ENCODE assay signal across 8 mouse cellular contexts in the genomic region with DNA sequence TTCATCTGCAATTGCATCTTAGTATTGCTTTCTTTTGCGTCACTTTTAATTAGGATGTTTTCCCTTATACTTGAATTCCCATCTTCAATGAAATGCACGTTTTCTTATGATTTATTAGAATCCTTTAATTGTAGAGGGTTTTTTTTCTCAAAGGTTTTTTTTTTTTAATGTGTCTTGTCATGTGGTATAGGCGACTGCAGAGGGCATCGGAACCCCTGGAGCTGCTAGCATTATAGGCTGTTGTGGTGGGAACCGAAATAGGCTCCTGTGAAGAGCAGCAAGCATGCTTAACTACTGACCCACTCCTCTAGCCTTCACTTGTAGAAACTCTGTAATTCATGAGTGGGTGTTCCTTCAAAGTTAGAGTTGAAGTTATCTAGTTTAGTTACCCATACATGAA. TPM values are rescaled to one million over a fixed set of nuclear protein-coding genes. Genes with fewer than 3 reads are reported as not detected.
DNase-seq lines count a peak whose midpoint lies in the region; ATAC-seq and TF ChIP-seq lines count a peak whose summit lies in the region.

No protein-coding gene starts in this region.

- H3K9me3 ChIP-seq in heart, embryonic 14.5 days (ENCODE audit: control insufficient read depth, low read length), result no peaks in the 10 kb centered on the region
- H3K9me3 ChIP-seq in MEL (replicated peaks; ENCODE audit: insufficient read depth, low read length), result no peaks in the 10 kb centered on the region
- H3K9me3 ChIP-seq in heart, embryonic 16.5 days (replicated peaks; ENCODE audit: control insufficient read depth, low read length), result no peaks in the 10 kb centered on the region

- no peak for TF ChIP-seq POLR2A in MEL (IDR thresholded peaks at IDR 0.05; ENCODE audit: control insufficient read depth in 1 of 2, insufficient read depth in 1 of 2, low read depth in 1 of 2, low read length in 2 of 2, poor library complexity in 1 of 2)

- no peak for TF ChIP-seq RAD21 in MEL (IDR thresholded peaks at IDR 0.05; ENCODE audit: low read depth, low read length)

- WGBS in heart, embryonic 14.5 days, result 16% methylated on average over 5 of the region's 5 CpGs
- 14% methylated on average over 5 of the region's 5 CpGs for WGBS in heart, embryonic 16.5 days

- TF ChIP-seq CTCF in MEL (IDR thresholded peaks at IDR 0.05 in 2 of 3, conservative IDR thresholded peaks at IDR 0.05 in 1 of 3; ENCODE audit: control insufficient read depth in 1 of 3, insufficient read depth in 1 of 3, low read depth in 2 of 3, low read length in 3 of 3, poor library complexity in 1 of 3, severe bottlenecking in 1 of 3), result peak in 2 of 3 experiments; percentile 7 to 16; a peak in 1 of 6 replicates

- peak overlapping the region in 1 of 2 experiments; percentile 98; a peak in 1 of 4 replicates for H3K27ac ChIP-seq in heart, embryonic 14.5 days (replicated peaks in 1 of 2; ENCODE audit: control insufficient read depth in 1 of 2, insufficient read depth in 1 of 2, low read depth in 2 of 2, low read length in 2 of 2)
- no peak overlapping the region for H3K27ac ChIP-seq in MEL (ENCODE audit: control insufficient read depth, low read depth, low read length)
- no peak overlapping the region for H3K27ac ChIP-seq in heart, embryonic 16.5 days (ENCODE audit: low read length)

- peaks cover 15% of the 10 kb centered on the region for H3K79me2 ChIP-seq in MEL (ENCODE audit: control insufficient read depth, insufficient read depth, low read length, poor library complexity)

- DNase-seq in heart, adult 8-10 months (ENCODE audit: low spot score), result no peak
- DNase-seq in MEL (ENCODE audit: low read depth, low spot score), result peak; percentile 55
- peak; percentile 19 for DNase-seq in mesoderm, embryonic 11.5 days (ENCODE audit: low read depth, low spot score)
- DNase-seq in cerebellum, adult 8-10 months, result no peak
- DNase-seq in ovary, postnatal 36 days (ENCODE audit: low spot score), result no peak
- DNase-seq in cerebellum, adult 9-10 months, result no peak

- no peaks in the 10 kb centered on the region for H3K27me3 ChIP-seq in heart, embryonic 14.5 days (ENCODE audit: control insufficient read depth, insufficient read depth, low read length)
- H3K27me3 ChIP-seq in MEL (ENCODE audit: control insufficient read depth in 1 of 2, insufficient read depth in 2 of 2, low read length in 2 of 2), result peaks cover 0 to 2% of the 10 kb centered on the region in 2 experiments; a peak in 1 of 4 replicates
- H3K27me3 ChIP-seq in heart, embryonic 16.5 days (ENCODE audit: control insufficient read depth, insufficient read depth, low read length), result no peaks in the 10 kb centered on the region

- peaks cover 32% of the 10 kb centered on the region for H3K36me3 ChIP-seq in heart, embryonic 14.5 days (ENCODE audit: control insufficient read depth, insufficient read depth, low read length)
- H3K36me3 ChIP-seq in MEL (ENCODE audit: control insufficient read depth in 1 of 2, insufficient read depth in 2 of 2, low read length in 2 of 2), result peaks cover 0 to 21% of the 10 kb centered on the region in 2 experiments; a peak in 2 of 4 replicates
- H3K36me3 ChIP-seq in heart, embryonic 16.5 days (ENCODE audit: control insufficient read depth, insufficient read depth), result 0 out of 2 replicates have a peak, but pooled peaks cover 3% of the 10 kb centered on the region

- H3K4me2 ChIP-seq in heart, embryonic 14.5 days (ENCODE audit: low read length), result peak overlapping the region; percentile 83
- peak overlapping the region; percentile 72 for H3K4me2 ChIP-seq in heart, embryonic 16.5 days (ENCODE audit: low read depth, low read length)

- peaks cover 10 to 49% of the 10 kb centered on the region in 2 experiments for H3K4me1 ChIP-seq in heart, embryonic 14.5 days (ENCODE audit: control insufficient read depth in 2 of 2, insufficient read depth in 2 of 2, low read length in 2 of 2)
- H3K4me1 ChIP-seq in MEL (ENCODE audit: control insufficient read depth in 1 of 2, insufficient read depth in 2 of 2, low read length in 2 of 2), result peaks cover 9 to 19% of the 10 kb centered on the region in 2 experiments
- peaks cover 42% of the 10 kb centered on the region for H3K4me1 ChIP-seq in heart, embryonic 16.5 days (ENCODE audit: control insufficient read depth, insufficient read depth, low read length)

- peak overlapping the region; percentile 8 to 98; a peak in 2 of 4 replicates for H3K4me3 ChIP-seq in heart, embryonic 14.5 days (ENCODE audit: control insufficient read depth in 1 of 2, insufficient read depth in 1 of 2, low read depth in 1 of 2, low read length in 2 of 2)
- peak overlapping the region in 1 of 2 experiments; percentile 79; a peak in 3 of 4 replicates for H3K4me3 ChIP-seq in MEL (ENCODE audit: control insufficient read depth in 1 of 2, insufficient read depth in 1 of 2, low read depth in 2 of 2, low read length in 2 of 2)
- H3K4me3 ChIP-seq in heart, embryonic 16.5 days (ENCODE audit: low read length), result peak overlapping the region; percentile 98

- no peak for TF ChIP-seq EP300 in MEL (IDR thresholded peaks at IDR 0.05; ENCODE audit: low read depth in 1 of 2, low read length in 2 of 2)

- ATAC-seq in heart, embryonic 14.5 days (ENCODE audit: insufficient number of reproducible peaks, insufficient read depth, low FRiP score, low read depth), result no peak
- no peak for ATAC-seq in heart, embryonic 16.5 days (replicated peaks; ENCODE audit: extremely low read depth, insufficient read depth, low FRiP score)

- H3K9ac ChIP-seq in heart, embryonic 14.5 days (ENCODE audit: low read length), result peak overlapping the region; percentile 99
- H3K9ac ChIP-seq in MEL (ENCODE audit: control insufficient read depth, low read depth, low read length, poor library complexity, severe bottlenecking), result no peak overlapping the region; the same call in 1 of the 2 replicates
- peak overlapping the region; percentile 99 for H3K9ac ChIP-seq in heart, embryonic 16.5 days (ENCODE audit: low read length)

TF ChIP-seq in MEL, 35 proteins besides CTCF, POLR2A, EP300 and RAD21:
- no peak for TF ChIP-seq CHD1 (IDR thresholded peaks at IDR 0.05; ENCODE audit: low read depth, low read length)
- peak; percentile 86 for TF ChIP-seq ZNF384 (IDR thresholded peaks at IDR 0.05; ENCODE audit: low read depth, low read length)
- no peak for TF ChIP-seq RCOR1 (IDR thresholded peaks at IDR 0.05; ENCODE audit: low read depth, low read length)
- no peak for TF ChIP-seq USF2 (IDR thresholded peaks at IDR 0.05; ENCODE audit: borderline replicate concordance in 1 of 2, insufficient read depth in 1 of 2, low read depth in 1 of 2, low read length in 2 of 2)
- TF ChIP-seq USF1 (IDR thresholded peaks at IDR 0.05; ENCODE audit: low read depth, low read length), result 0 out of 2 replicates have a peak, but pooled peaks have one; percentile 21
TF ChIP-seq in MEL: peak in this region for 2.

RNA-seq across cellular contexts. Expression of a gene that starts 1.1 kb away (rescaled TPM):
- polyA plus RNA-seq in heart, embryonic 14.5 days (2014; fragmentation: Nextera tagmentation; extraction: Ambion mirVana), result 125 and 126 TPM in 2 replicates
- total RNA-seq in heart, adult 8-10 months (2022), result 100 to 1,000 TPM in 2 of 4 experiments, 10 to 100 TPM in 2; 89.6 to 104 (median 99.6) TPM
- total RNA-seq in MEL (2012; rRNA removed), result 41.9 and 49.7 TPM in 2 replicates
- polyA plus RNA-seq in MEL (2012; ENCODE audit: insufficient read depth in 1 of 2, insufficient read length in 2 of 2, low read depth in 1 of 2, low replicate concordance in 2 of 2, missing spikeins in 1 of 2), result 10 to 100 TPM in 1 of 2 experiments, not detected in 1; 57.2 TPM
- polyA plus RNA-seq in heart, embryonic 16.5 days (2015; fragmentation: Nextera tagmentation; extraction: Ambion mirVana), result 120 and 129 TPM in 2 replicates

RNA-seq across cellular contexts. Expression of a gene that starts 22.0 kb away (rescaled TPM):
- polyA plus RNA-seq in heart, embryonic 14.5 days (2014; fragmentation: Nextera tagmentation; extraction: Ambion mirVana), result 184 and 187 TPM in 2 replicates
- 10 to 100 TPM; 50.6 to 58.9 (median 53.5) TPM for total RNA-seq in heart, adult 8-10 months (2022)
- total RNA-seq in MEL (2012; rRNA removed), result 62.4 and 75.8 TPM in 2 replicates
- 10 to 100 TPM in 1 of 2 experiments, not detected in 1; 74.9 TPM for polyA plus RNA-seq in MEL (2012; ENCODE audit: insufficient read depth in 1 of 2, insufficient read length in 2 of 2, low read depth in 1 of 2, low replicate concordance in 2 of 2, missing spikeins in 1 of 2)
- 168 and 183 TPM in 2 replicates for polyA plus RNA-seq in heart, embryonic 16.5 days (2015; fragmentation: Nextera tagmentation; extraction: Ambion mirVana)

RNA-seq across cellular contexts. Expression of a gene that starts 47.5 kb away (rescaled TPM):
- polyA plus RNA-seq in heart, embryonic 14.5 days (2014; fragmentation: Nextera tagmentation; extraction: Ambion mirVana), result not detected in 2 replicates
- under 1 TPM in 2 of 4 experiments, not detected in 2; 0.09 to 0.14 TPM for total RNA-seq in heart, adult 8-10 months (2022)
- total RNA-seq in MEL (2012; rRNA removed), result not detected in 2 replicates
- not detected for polyA plus RNA-seq in MEL (2012; ENCODE audit: insufficient read depth in 1 of 2, insufficient read length in 2 of 2, low read depth in 1 of 2, low replicate concordance in 2 of 2, missing spikeins in 1 of 2)
- polyA plus RNA-seq in heart, embryonic 16.5 days (2015; fragmentation: Nextera tagmentation; extraction: Ambion mirVana), result 0.11 TPM in 1 of 2 replicates, not detected in the other

Comparison
In these comparisons a context has a peak if more than half of its experiments do, and no peak if none do; other contexts are left out.
1. DNase-seq: peak in MEL (single experiment) and mesoderm, embryonic 11.5 days (single experiment); none in heart, adult 8-10 months (single experiment), cerebellum, adult 8-10 months (single experiment), ovary, postnatal 36 days (single experiment) and cerebellum, adult 9-10 months (single experiment).